Mouse (Mus musculus) lung, adult 2 months (tissue): ENCODE results near the gene Tmem200b.

Experiments
- CTCF ChIP-seq: fragments of 200-500 bp; IDR thresholded peaks from 2 replicates; pipeline ENCODE4 v1.5.1; 2011; ENCODE audit warnings: mild to moderate bottlenecking, low read length, control low read depth; ENCODE audit not compliant: insufficient read depth
- POLR2A ChIP-seq: fragments of 200-500 bp; IDR thresholded peaks from 2 replicates; pipeline ENCODE4 v1.6.1; 2011; ENCODE audit warnings: low read depth, mild to moderate bottlenecking, control low read depth, low read length, borderline replicate concordance; ENCODE audit errors: extremely low read depth

GRCm38 (mm10) chr4:131924096-131924810 lies 2.7 kb downstream of the Tmem200b start:
- TF ChIP-seq POLR2A (no peak), CTCF (no peak)
